Mouse (Mus musculus): ENCODE data around the gene Cfap45. TPM values are rescaled to one million over a fixed set of nuclear protein-coding genes. Genes with fewer than 3 reads are reported as not detected.
A peak's percentile ranks its signal among the peaks of the same experiment; 100 is the strongest.

Gene Cfap45
- total RNA-seq, 2 experiments from 2014 or later, result 0.30 to 0.89 TPM

DNA sequence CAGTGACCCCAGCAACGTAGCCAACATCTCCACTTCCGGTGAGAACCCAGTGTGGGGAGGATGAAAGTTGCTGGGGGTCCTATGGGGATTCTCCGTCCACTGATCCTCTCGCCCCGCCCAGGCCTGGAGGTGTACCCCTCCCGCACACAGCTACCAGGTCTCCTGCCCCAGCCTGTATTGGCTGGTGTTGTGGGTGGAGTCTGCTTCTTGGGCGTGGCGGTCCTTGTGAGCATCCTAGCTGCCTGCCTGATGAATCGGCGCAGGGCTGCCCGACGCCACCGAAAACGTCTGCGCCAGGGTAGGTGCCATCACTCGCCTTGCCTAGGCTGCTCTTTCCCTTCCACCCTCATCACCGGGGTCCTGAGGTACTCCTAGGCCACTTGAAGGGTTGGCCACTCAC is 24.6 kb upstream of the Cfap45 start:
- no peak for DNase-seq

DNA sequence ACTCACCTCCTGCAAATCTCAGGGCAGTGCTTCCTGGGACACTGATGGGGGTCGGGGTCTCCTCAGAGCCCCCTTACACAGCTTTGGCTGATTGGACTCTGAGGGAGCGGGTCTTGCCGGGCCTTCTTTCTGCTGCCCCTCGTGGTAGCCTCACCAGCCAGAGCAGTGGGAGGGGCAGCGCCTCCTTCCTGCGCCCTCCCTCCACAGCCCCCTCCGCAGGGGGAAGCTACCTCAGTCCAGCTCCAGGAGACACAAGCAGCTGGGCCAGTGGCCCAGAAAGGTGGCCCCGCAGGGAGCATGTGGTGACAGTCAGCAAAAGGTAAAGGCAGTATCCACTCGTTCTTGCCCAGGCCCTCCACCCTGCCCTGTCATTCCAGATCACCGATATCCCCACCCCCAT is 23.2 kb upstream of the Cfap45 start:
- DNase-seq, result no peak

DNA sequence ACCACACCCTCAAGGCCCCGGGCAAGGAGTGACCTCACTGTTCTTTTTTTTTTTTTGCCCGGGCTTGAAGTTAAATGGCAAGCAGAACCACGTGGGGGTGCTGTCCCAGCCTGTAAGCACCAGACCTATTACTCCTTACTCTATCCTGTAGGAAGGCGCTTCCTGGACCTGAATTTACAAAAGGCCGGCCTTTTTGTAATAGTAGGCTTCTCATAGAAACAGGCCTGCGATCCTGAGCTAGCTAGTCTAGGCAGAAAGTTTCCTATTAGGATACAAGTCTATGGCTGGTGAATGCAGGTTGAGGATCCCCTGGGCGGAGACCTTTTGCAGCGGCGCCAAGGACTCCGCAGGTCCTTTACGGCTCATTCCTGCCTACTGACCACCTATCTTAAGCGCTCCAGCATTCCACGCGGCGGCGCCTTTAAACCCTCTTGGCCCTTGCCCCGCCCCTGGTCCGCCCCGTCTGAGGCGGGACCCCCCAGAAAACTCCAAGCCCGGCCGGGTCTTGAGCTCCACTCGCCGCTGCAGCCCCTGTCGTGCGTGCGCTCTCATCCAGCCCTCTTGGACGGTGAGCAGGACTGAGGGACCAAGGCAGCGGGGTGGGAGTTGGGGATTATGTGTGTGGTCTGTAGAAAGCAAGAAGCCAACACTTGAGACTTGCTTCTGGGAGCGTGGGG is 20.7 kb upstream of the Cfap45 start, which contains the start of gene Tagln2:
TSS of gene Tagln2 (plus strand) at position 283 of the 677 bp plus-strand sequence.
- peak; percentile 91 to 94 for DNase-seq

DNA sequence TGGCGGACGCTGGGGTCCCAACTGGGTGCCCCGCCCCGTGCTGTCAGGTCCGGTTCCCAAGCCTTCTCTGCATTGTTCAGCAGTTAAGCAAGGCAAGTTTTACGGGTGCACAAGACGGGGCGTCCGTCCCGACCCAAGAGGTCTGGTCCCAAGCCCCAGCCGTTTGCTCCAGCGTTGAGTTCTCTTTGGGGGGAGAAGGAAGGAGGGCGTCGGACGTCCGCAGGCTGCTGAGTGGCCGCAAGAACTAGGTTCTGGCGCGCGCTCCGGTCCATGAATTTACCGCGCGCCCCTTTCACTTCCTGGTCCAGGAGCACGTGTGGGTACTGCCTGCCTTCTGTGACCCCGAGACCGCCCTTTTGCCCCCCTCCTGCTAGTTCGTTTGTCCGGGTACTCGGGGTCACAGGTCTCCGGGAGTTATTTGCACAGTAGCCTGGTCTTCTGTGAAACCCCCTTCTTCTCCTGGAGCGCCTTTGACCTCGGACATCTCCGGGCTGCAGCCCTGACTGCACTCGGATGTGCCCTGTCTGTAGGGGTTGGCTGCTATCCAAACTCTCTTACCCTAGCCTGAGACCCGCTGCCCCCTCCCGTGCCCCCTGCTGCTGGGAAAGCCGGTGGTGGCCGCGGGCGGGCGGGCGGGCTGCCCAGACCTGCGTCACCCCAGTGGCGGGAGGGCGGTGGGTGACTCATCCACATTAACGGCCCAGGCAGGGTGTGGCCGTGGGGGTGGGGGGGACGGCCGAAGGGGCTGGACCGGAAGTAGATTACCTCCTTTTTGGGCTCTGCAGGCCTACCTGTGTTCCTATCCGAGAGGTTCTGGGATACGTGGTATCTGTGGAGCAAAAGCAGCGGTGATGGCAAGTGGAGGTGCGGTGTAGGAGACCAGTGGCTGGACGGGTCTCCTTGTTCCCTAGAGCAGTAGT is 19.9 kb upstream of the Cfap45 start:
- DNase-seq, result peak; percentile 80 to 87

DNA sequence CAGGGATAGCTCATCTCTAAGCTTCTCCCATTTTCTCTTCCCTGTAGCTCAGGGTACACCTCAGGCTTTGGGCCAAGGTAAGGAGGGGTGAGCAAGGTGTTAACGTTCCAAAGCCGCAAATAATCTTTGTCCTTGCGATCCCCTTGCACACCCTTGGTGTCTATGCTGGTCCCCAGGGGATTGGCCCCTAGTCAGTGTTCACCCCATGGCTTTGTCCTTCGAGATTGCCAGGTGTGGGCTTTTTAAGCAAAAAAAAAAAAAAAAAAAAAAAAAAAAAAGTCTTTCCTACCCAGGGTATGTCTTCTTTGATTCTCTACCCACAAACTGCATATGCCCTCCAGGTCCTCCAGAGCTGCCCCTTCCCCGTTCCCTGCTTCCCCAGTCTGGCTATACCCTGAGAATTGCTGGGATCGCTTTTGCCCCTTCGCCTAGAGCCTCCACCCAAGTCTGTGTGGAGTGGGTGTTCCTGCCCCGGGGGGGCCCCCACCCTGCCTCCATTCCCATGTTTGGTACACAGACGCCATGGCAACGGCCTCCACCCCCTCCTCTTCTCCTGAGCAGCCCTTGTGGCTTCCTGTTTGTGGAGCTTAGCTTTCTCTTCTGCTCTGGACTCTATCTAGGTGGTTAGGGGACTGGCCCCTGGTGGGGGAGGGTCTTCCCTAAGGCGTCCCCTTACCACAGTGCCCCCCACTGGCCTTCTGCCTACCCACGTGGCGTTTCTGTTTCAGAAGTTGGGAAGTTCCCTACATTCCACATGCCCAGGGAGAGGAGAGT is 19.0 kb upstream of the Cfap45 start:
- peak; percentile 63 to 71 for DNase-seq

DNA sequence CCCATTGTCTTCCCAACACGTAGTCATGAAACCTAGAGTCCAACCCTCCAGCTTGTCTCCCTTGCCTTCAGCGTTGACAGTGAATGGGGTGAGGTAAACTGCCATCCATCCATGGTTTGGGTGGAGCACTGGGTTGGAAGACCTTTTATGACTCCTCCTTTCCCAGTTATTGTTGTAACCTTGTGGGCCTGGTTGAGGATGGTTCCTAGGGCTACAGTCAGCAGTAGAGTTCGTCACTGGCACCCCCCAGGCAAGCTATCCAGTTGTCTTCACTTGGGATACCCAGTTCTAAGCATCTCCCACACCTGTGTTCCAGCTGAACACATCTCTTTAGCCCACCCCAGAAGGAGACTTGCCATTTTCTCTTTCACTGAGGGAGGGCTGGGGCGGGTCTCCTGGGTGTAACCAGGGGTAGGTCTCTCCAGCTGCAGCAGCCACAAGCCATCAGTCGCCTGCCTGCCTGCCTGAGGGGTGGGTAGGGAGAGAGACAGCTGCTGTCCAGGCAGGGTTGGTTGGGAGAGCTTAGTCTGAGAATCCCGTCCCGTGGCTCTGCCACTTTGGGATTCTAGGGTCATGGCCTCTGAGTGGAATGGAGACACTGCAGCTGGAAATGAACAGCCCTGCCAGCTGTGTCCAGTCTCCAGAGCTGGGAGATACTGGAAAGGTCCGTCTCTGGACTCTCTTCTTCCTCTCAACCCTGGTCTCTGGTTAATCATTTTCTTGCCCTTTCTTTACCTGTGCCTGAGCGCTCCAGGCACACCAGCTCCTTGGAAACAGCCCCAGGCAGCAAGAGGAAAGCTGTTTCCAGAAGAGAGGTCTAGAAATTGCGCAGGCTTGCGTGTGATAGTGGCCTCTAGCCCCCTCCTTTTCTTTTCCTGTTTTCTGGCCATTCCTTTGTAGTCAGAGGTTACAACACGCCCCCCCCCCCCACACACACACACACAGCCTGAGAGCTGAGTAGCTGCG is 18.2 kb upstream of the Cfap45 start:
- DNase-seq, result no peak

DNA sequence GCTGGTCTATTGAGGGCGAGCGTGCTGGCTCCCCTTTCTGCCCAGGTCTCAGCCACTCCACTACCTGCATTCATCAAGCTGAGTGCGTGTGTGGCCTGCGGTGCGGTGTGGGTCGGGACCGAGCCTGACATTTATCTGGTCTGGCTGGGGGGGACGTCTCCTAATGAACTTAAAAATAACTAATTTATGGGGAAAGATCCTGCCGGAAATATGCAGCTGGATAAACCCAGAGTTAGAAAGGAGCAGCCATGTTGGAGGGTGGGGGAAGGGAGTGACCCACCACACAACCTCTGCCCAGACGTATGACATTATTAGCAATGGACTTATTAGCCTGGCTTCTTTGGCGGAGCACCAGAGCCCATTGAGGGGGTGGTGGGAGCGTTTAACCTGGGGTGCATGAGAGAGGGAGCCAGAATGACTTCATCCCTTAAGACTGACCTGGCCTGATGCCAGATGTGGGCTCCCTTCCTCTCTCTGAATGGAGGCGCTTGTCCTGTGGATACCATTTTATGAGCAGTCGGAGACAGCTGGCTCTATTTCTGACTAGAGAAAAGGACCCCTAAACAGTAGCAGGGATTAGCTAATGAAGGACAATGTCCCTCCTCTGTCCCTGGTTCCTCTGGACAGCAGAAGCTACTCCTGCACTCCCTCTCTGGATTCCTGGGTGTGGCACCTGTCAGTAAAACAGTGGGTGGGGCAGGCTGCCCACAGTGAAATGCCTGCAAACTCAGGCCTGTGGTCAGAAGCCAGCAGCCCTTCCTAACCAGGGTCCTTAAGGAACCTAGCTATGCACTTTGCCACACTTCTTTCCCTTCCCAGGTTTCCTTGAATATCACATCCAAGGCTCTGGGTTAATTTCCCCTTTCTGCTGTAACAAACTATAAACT is 17.2 kb upstream of the Cfap45 start:
- DNase-seq, result peak; percentile 38 to 52

DNA sequence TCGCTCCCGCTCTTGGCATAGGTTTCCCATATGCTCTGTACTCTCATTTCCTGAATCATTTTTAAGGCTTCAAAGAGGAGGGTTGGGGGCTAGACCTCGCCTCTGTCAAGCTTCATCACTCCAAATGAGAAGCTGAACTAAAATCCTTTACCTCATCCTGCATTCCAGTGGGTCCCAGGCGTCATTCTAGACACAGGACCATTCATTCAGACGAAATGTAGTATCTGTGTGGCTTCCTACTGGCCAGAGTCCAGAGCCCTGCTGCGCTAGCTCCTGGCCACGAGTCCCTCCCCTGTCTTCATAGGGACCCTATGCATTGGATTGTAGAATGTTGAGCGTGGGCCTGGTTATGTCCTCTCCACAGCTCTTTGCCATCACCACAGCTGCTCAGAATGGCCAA is 15.8 kb upstream of the Cfap45 start:
- no peak for DNase-seq

DNA sequence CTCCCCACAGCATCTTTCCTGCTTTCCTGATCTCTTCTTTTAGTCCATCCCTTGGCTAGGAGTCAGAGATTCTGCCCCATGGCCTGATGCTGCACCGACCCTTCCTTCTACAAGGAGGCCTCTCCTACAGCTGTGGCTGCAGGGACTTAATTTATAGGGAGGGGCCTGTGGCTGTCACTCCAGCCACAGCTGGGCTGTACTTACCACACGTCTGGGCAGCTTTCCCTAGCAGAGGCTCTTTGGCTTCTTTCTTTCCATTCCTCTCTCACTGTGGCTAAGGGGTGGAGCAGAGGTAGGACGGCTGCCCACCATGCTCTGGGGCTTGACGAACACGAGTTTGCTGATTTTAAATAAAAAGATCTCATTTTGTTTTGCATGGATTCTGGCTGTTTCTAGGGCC is 13.6 kb upstream of the Cfap45 start:
- no peak for DNase-seq

DNA sequence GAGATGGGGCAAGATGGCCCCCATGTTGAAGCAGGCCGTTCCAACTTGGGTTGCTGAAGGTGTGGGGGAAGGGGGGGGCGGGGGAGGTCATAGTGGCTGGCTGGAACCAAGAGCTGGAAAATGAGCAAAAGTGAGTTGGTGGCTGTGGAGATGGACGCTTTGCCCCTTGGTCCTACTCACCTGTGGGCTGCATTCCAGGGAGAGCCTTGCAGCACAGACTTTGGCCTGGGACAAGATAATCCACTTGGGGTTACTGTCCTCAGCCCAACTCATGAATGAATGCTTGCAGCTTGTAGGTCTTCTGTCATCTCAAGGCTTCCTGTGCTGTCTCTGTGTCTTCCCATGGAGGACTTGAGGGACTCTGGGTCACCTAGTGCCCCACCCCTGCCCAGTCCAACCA is 12.9 kb upstream of the Cfap45 start:
- no peak for DNase-seq

DNA sequence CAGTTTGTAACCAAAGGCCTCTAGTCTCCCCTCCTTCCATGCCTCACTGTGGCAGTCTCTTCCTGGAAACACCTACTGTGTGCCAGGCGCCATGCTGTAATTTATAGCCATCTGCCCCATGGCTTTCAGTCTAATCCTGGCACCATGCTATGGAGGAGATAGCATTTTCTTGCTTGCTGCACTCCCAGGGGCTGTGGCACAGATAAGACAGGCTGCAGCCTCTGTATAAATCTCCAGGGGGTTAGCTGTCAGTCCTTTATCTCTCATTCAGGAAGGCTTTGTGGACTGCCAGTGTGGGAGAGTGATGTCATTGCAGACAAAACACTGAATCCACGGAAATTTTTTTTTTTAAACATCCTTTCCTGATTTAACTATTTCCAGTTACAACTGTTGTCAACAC is 12.4 kb upstream of the Cfap45 start:
- DNase-seq, result no peak

DNA sequence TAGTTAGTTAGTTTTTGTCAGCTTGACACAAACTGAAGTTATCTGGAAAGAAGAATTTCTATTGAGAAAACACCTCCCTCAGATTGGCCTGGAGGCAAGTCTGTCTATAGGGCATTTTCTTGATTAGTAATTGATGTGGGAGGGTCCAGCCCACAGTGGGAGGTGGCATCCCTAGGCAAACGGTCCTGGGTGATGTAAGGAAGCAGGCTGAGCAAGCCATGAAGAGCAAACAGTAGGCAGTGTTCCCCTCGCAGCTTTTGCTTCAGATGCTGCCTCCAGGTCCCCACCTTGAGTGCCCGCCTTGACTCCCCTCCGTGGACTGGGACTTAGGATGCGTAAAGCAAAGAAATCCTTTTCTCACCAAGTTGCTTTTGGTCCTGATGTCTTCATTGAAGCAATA is 11.4 kb upstream of the Cfap45 start:
- no peak for DNase-seq

DNA sequence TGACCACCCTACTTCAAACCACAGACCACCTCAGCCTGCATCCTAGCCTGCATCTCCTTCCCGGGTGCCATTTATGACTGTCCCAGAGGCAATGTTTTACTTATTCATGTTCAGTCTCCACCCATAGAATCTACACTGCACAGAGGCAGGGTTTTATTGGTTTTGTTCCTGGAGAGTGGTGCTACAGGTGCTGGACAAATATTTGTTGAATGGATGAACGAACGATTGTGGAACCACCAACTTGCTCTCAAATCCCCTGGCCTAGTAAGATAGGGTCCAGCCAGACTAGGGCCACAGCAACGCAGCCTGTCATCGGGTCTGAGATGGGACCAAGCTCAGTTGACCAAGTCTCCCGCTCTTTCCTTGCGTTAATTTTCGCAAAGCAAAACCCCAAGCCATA is 10.6 kb upstream of the Cfap45 start:
- DNase-seq, result no peak

DNA sequence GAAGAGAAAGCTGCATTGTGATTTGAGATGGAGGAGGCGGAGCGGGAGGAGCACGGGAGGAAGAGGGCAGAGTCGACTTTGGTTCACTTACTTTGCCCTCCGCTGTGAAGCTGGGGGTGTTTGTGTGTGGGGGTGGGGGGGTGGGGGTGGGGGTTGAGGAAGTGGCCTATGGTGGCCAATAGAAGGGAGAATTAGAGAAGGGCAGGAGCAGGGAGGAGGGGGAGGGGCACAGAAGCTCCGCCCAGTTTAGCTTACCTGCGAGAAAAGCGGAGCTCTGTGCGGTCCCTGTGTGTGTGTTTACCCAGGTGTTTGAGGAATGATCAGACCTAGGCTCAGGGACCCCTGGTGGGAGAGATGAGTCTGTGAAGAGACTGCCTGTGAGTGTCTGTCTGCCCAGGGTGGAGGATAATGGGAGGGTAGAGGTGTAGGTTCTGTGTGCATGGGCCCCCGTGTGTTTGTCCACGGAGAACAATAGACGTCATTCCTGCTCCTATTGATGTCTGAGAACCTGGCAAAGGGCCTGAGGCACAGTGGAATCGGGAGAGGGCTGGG is 10.1 kb upstream of the Cfap45 start:
- DNase-seq, result no peak

DNA sequence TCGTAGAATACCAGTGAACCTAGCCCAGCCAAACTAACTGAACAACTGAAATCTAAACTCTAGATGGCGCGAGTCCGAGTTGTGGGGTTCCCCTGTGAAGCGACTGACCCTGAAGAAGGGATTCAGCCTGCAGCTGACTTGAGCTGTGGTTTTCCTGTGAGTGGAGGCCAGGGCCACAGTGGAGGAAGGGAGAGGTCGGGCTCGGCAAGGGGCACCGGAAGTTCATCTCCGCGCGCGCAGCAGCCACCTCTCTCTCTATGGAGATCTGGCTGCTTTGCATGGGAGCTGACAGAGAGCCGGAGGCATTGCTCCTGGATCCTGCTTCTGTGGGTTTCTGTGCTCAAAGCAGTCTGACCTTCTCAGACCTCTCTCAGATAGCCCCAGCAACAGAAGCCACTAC is 7.6 kb upstream of the Cfap45 start:
- DNase-seq, result peak; percentile 79 to 82

DNA sequence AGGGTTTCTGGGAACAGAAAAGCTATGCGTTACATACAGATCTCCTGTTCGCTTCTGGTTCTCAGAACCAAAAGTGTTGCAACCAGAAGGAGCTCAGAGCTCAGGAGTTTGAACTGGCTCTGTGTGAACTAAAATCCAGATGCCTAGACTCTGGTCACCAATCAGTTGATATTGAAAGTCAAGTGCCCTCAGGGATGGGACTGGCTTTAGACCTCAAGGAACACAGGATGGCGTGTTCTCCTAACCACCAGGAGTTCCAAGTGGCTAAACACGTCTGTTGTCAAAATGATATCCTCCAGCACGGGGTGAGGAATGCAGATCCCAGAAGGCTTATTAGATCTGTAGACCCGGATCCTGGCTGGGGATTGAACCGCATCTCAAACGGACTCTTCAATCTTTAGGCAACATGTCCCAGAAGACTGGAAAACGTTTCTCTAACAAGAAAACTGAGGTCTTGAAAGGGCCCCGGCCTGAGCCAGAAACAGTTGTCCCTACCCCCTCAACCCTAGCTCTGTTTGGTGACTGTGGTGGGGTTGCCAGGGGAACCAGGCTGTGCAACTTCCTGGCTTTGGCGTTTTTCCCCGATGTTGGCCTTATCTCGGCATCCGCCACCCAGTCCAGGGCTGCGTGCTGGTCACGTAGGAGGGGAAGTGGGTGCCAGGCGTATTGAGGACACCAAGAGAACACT is 6.9 kb upstream of the Cfap45 start:
- peak; percentile 54 to 65 for DNase-seq

DNA sequence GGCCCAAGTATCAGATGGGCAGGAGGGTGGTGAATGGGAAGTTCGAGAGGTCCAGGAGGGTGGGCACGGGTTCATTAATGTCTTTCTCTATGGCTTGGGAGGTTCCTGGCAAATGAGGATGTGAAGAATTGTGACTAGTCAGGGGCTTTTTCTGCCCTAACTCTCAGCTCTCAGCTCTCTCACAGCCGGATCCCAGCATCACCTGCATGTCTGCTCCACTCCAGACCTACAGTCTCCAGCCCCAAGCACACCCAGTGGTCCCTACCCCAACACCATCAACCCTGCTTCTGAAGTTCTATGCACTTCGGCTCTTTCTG is 6.4 kb upstream of the Cfap45 start:
- no peak for DNase-seq

DNA sequence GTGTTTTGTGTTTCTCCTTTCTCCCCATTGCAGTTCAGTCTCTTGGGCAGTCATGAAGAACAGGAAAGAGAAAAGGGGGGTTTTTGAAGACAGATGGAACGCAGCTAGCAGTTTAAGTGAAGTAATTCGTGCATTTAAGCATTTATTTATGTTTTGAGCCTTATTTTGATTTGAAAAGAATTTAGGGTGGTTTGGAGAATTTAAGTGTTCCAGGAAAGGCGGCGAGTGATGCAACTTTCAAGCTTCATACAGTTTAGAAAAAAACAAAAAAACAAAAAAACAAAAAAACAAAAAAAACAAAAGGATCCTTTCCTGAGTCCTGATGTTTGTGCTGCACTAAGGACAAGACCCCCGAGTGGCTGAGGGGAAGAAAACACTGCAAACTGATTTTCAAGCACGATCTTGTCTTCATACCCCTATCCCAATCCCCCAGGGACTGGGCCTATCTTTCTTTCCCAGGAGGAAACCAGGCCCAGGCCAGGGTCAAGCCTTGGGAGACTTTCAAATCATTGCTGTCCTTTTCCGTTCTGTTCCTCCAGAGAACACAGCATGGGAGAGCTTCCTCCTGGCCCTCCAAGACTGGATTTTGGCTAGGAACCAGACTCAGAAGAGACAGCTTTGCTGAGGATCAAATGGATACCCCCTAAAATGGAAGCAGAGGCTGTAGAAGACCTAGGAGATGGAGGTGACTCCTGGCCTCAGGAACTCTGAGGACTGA is 5.9 kb upstream of the Cfap45 start:
- DNase-seq, result no peak

DNA sequence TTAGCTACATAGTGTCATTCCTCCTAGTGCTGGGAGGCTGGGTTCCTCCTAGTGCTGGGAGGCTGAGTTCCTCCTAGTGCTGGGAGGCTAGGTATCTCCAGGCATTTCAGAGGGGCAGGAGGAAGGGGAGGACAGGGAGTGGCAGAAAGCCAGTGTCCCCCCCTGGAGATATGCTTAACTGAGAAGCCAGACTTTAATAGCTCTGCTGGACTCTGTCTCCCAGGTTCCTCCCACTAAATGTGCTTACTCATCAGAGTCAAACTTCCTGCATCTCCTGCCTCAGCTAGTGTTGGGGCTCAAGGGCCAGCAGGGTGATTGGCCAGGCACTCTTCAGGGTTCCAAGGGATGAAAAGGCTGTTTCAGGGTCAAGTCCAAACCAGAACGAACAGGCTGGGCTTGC is 5.2 kb upstream of the Cfap45 start:
- DNase-seq, result no peak

Measured in adrenal gland, postnatal 36 days (tissue).